Mouse (Mus musculus) gastrocnemius, adult 8-10 months (tissue): ENCODE measurements around the gene Zfp366. TPM values are rescaled to one million over a fixed set of nuclear protein-coding genes. Genes with fewer than 3 reads are reported as not detected.
A peak's percentile ranks its signal among the peaks of the same experiment; 100 is the strongest.

Experiments used
- DNase-seq, 2 experiments: peaks; one replicate each; pipeline ENCODE4 v3.0.0; 2022; ENCODE audit warnings: low spot score in 2 of 2
- total RNA-seq, 4 experiments: library from RNA; stranded (reverse); gene quantifications; 2 replicates each; pipeline ENCODE4 v1.2.4; 2022

Gene Zfp366
- total RNA-seq, 4 experiments from 2014 or later: 2.2 to 3.6 (median 2.8) TPM

- no peak for DNase-seq
Measured at GRCm38 (mm10) chr13:99245916-99246460, 61.4 kb downstream of the Zfp366 start.

GRCm38 (mm10) chr13:99250806-99251205, 66.2 kb downstream of the Zfp366 start:
- DNase-seq: no peak

GRCm38 (mm10) chr13:99254215-99254614, 69.6 kb downstream of the Zfp366 start:
- DNase-seq: no peak

GRCm38 (mm10) chr13:99254781-99255180, 70.2 kb downstream of the Zfp366 start:
- DNase-seq: no peak

- DNase-seq: no peak
Measured at GRCm38 (mm10) chr13:99256916-99257315, 72.3 kb downstream of the Zfp366 start.

GRCm38 (mm10) chr13:99258677-99259076, 74.1 kb downstream of the Zfp366 start:
- no peak for DNase-seq

- no peak for DNase-seq
Measured at GRCm38 (mm10) chr13:99259502-99260174, 75.0 kb downstream of the Zfp366 start.

GRCm38 (mm10) chr13:99262406-99262805, 77.8 kb downstream of the Zfp366 start:
- no peak for DNase-seq

GRCm38 (mm10) chr13:99263159-99263783, 78.6 kb downstream of the Zfp366 start:
- DNase-seq: no peak

GRCm38 (mm10) chr13:99264483-99264882, 79.9 kb downstream of the Zfp366 start:
- no peak for DNase-seq

- DNase-seq: no peak
Measured at GRCm38 (mm10) chr13:99272046-99272445, 87.4 kb downstream of the Zfp366 start.

- no peak for DNase-seq
Measured at GRCm38 (mm10) chr13:99277521-99277920, 92.9 kb downstream of the Zfp366 start.

- DNase-seq: no peak
Measured at GRCm38 (mm10) chr13:99278511-99278910, 93.9 kb downstream of the Zfp366 start.

- no peak for DNase-seq
Measured at GRCm38 (mm10) chr13:99279351-99279750, 94.7 kb downstream of the Zfp366 start.

GRCm38 (mm10) chr13:99282961-99283360, 98.3 kb downstream of the Zfp366 start:
- DNase-seq: no peak

- DNase-seq: no peak
Measured at GRCm38 (mm10) chr13:99283916-99284315, 99.3 kb downstream of the Zfp366 start.

- peak in 1 of 2 experiments; percentile 42 for DNase-seq
Measured at GRCm38 (mm10) chr13:99284400-99285160, 100.0 kb downstream of the Zfp366 start.

- DNase-seq: no peak
Measured at GRCm38 (mm10) chr13:99285241-99285640, 100.6 kb downstream of the Zfp366 start.

GRCm38 (mm10) chr13:99287207-99287606, 102.6 kb downstream of the Zfp366 start:
- DNase-seq: no peak

- DNase-seq: no peak
Measured at GRCm38 (mm10) chr13:99287786-99288185, 103.2 kb downstream of the Zfp366 start.

- DNase-seq: no peak
Measured at GRCm38 (mm10) chr13:99290766-99291165, 106.1 kb downstream of the Zfp366 start.

- no peak for DNase-seq
Measured at GRCm38 (mm10) chr13:99294176-99294575, 109.6 kb downstream of the Zfp366 start.
